Mouse (Mus musculus) embryonic stem cell, embryonic (primary cell): ENCODE data around the gene Nf2.

Experiments
- CTCF ChIA-PET, 4 experiments: fragments of 300-600 bp in 2 of 4; fragments of 350-600 bp in 2 of 4; sonication (Branson Sonifier 250); formaldehyde crosslinking; loops; one replicate each; lab custom pipeline; 2022; ENCODE audit warnings: inconsistent platforms in 2 of 4; lab: Charles Lee
- POLR2A ChIA-PET, 4 experiments: fragments of 300-600 bp in 2 of 4; fragments of 350-600 bp in 2 of 4; sonication (Branson Sonifier 250); formaldehyde crosslinking; loops; one replicate each; lab custom pipeline; 2022; ENCODE audit warnings: antibody characterized with exemption in 4 of 4, inconsistent platforms in 1 of 4; lab: Charles Lee

The Nf2 gene

GRCm38 (mm10) chr11:4789691-4790090, 59.6 kb downstream of the Nf2 start:
- ChIA-PET POLR2A (interaction anchor here in 2 of 4 experiments (0.9 to 12.2 kb wide), 4 partner anchors 9 to 18 kb away, joined by 3 to 119 read pairs (median 6); no protein-coding TSS in a partner anchor), CTCF (interaction anchor here in 2 of 4 experiments (0.6 to 1.0 kb wide), 3 partner anchors 45 to 318 kb away, joined by 3 to 5 read pairs (median 3); no protein-coding TSS in a partner anchor)

DNA sequence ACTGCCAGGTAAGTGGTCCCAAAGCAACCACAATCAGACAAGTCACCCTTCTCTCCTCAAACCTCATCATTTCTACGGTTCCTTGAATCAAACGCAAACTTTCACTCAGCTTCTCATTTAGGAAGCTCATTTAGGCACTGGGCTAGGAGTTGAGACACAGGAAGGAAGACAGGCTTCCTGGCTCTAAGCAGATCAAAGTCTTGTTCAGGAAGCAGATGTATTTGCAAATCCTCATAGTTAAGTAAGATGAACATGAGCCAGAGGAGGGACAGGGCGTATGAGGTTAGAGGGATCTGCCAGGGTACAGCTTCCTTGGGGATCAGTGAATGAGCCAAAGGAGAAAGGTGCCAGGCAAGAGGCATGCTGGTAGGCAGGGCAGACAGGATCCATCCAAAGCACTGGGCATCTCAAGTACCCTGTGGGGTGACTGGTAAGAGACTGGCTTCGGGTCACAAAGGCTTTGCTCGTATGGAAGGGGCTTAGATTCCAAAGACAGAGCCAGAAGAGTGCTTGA, 64.7 kb downstream of the Nf2 start:
- ChIA-PET POLR2A (interaction anchor here in 1 of 4 experiments (0.8 to 3.7 kb wide), 6 partner anchors 9 to 154 kb away, joined by 3 to 13 read pairs (median 4); no protein-coding TSS in a partner anchor), CTCF (no interaction called here)

DNA sequence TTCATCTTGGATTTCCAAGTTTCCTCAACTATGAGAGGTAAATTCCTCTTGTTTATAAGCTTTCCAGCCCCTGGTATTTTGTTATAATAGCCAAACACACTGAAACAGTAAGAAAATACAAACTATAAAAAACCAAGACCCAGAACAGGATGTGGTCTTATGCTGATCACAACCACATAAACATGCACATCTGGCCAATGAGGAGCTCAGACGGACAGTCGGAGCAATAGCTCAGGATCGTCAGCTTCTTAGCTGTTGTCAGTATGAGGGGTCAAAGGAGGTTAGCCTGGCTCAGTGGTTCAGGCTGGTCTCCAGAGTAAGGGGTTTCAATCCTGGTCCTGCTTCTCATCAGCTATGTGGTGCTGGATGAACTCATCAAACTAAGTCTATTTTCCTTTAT, 66.2 kb downstream of the Nf2 start:
- CTCF ChIA-PET: interaction anchor here in 3 of 4 experiments (0.6 to 2.8 kb wide), 5 partner anchors 10 to 102 kb away, joined by 3 to 7 read pairs (median 4); no protein-coding TSS in a partner anchor
- POLR2A ChIA-PET: interaction anchor here in 3 of 4 experiments (0.5 to 3.7 kb wide), 10 partner anchors 9 to 531 kb away, joined by 3 to 13 read pairs (median 4); no protein-coding TSS in a partner anchor

GRCm38 (mm10) chr11:4780927-4781326, 68.4 kb downstream of the Nf2 start:
- ChIA-PET CTCF (no interaction called here), POLR2A (interaction anchor here in 2 of 4 experiments (0.9 to 1.8 kb wide), 5 partner anchors 15 to 266 kb away, joined by 3 to 5 read pairs (median 3); no protein-coding TSS in a partner anchor)

DNA sequence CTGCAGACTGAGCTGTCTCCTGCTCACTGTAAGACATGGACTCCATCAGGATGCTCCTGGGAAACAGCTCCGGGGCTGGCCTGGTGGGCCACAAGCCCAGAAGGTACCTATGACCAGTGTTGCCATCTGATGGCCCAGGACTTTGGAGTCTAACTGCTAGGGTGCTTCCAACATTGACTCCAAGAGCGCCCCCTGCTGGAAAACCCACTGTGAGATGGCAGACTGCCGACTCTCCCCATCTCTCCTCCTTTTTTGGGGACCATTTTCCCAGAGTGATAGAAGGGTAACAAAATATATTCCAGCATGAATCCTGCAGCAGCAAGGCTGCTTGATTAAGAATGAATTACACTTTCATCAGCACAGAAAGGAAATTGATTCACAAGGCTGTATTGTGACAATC, 76.4 kb downstream of the Nf2 start:
- ChIA-PET CTCF (interaction anchor here (0.6 to 2.3 kb wide), 16 partner anchors 10 to 513 kb away, joined by 3 to 11 read pairs (median 4); no protein-coding TSS in a partner anchor), POLR2A (interaction anchor here in 2 of 4 experiments (0.5 to 1.7 kb wide), 6 partner anchors 9 to 663 kb away, joined by 3 to 5 read pairs (median 3); no protein-coding TSS in a partner anchor)

DNA sequence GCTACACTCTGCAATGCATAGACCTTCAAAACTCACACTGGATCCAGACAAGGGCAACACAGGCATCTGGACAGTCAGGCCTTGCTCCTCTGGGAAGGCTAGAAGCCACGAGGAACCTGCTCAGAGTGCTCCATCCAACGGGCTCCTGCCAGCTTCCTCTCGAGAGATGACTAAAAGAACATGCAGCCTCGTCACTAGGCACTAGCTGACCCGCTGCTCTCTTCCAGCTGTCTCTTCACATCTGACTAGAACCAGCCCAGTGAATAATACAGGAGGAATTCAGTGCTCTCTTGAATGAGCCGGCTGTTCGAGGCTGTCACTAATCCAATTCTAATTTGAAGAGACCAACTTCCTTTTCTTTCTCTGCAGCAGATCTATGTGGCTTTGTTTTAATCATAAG, 77.6 kb downstream of the Nf2 start:
- ChIA-PET POLR2A (interaction anchor here in 1 of 4 experiments (0.6 kb wide), 2 partner anchors 15 to 69 kb away, joined by 4 read pairs; no protein-coding TSS in a partner anchor), CTCF (interaction anchor here in 2 of 4 experiments (0.5 to 2.3 kb wide), 3 partner anchors 11 to 61 kb away, joined by 7 to 11 read pairs (median 8); no protein-coding TSS in a partner anchor)

GRCm38 (mm10) chr11:4769881-4770280, 79.5 kb downstream of the Nf2 start:
- ChIA-PET POLR2A (interaction anchor here in 2 of 4 experiments (0.6 to 2.3 kb wide), 6 partner anchors 8 to 494 kb away, joined by 3 to 7 read pairs (median 4); no protein-coding TSS in a partner anchor), CTCF (interaction anchor here in 2 of 4 experiments (0.5 to 1.0 kb wide), 4 partner anchors 9 to 52 kb away, joined by 3 to 4 read pairs (median 4); no protein-coding TSS in a partner anchor)

- CTCF ChIA-PET: no interaction called here
- POLR2A ChIA-PET: interaction anchor here in 2 of 4 experiments (0.6 to 2.3 kb wide), 4 partner anchors 9 to 494 kb away, joined by 3 to 7 read pairs (median 4); no protein-coding TSS in a partner anchor
These were observed 80.0 kb downstream of the Nf2 start for GRCm38 (mm10) chr11:4769293-4769692.

- CTCF ChIA-PET: no interaction called here
- POLR2A ChIA-PET: interaction anchor here in 1 of 4 experiments (2.3 kb wide), 1 partner anchor 8 kb away, joined by 7 read pairs; no protein-coding TSS in a partner anchor
These were observed 80.9 kb downstream of the Nf2 start for GRCm38 (mm10) chr11:4768399-4768798.

DNA sequence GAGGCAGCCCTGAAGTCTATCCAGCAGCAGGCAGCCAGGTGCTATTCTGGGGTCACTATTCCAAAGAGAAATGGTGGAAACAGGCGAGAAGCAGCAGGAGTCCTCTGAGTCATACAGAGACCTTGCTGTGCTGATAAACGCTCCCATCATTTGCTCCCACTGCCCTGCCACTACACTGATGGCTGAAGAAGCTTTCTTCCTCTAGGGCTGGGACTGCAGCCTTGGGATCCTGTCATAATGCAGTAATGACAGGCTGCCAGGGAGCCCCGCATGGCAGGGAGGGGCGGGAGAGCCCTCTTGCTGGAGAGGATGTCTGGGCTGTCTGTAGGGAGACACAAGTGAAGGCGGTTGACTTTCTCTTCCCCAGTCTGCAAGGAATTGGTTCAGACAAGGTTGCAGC, 84.9 kb downstream of the Nf2 start:
- ChIA-PET CTCF (interaction anchor here in 1 of 4 experiments (1.3 kb wide), 1 partner anchor 118 kb away, joined by 3 read pairs; no protein-coding TSS in a partner anchor), POLR2A (interaction anchor here in 1 of 4 experiments (1.6 kb wide), 1 partner anchor 35 kb away, joined by 5 read pairs; no protein-coding TSS in a partner anchor)

- ChIA-PET CTCF (interaction anchor here in 3 of 4 experiments (0.5 to 1.1 kb wide), 6 partner anchors 11 to 704 kb away, joined by 3 to 8 read pairs (median 4); no protein-coding TSS in a partner anchor), POLR2A (interaction anchor here in 1 of 4 experiments (0.6 kb wide), 2 partner anchors 60 to 1309 kb away, joined by 3 read pairs; no protein-coding TSS in a partner anchor)
These were observed 85.7 kb downstream of the Nf2 start for GRCm38 (mm10) chr11:4763631-4764030.

GRCm38 (mm10) chr11:4762511-4762910, 86.8 kb downstream of the Nf2 start:
- CTCF ChIA-PET: interaction anchor here in 2 of 4 experiments (0.6 to 2.1 kb wide), 2 partner anchors 14 to 36 kb away, joined by 3 to 6 read pairs; no protein-coding TSS in a partner anchor
- POLR2A ChIA-PET: interaction anchor here in 2 of 4 experiments (1.0 to 2.9 kb wide), 12 partner anchors 8 to 76 kb away, joined by 3 to 11 read pairs (median 4); partner anchors contain the start of gene Cabp7 (in 1 of the 2)

DNA sequence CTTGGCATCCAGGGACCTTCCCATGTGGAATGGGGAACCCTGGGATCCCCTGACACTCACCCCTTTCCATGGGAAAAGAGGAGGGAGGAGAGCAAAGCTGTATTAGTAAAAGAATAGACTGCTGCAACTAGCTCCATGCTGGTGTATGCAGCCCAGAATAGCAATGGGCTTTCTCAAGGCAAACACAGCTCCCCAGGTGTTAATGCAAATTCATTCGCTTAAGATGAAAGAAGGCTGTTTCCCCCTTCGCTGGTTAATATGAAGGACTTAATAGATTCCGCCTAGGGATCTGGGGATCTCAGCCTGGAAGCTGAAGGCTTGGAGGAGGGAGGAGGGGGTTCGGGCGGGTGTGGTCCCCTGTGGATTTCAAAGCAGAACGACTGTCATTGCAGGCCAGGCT, 87.3 kb downstream of the Nf2 start:
- POLR2A ChIA-PET: interaction anchor here in 3 of 4 experiments (0.7 to 2.9 kb wide), 15 partner anchors 8 to 798 kb away, joined by 3 to 11 read pairs (median 4); partner anchors contain the start of genes Cabp7 (in 1 of the 3) and Pes1 (in 1 of the 3)
- CTCF ChIA-PET: interaction anchor here in 1 of 4 experiments (2.1 to 2.3 kb wide), 2 partner anchors 11 to 13 kb away, joined by 6 to 11 read pairs; no protein-coding TSS in a partner anchor

- ChIA-PET POLR2A (interaction anchor here in 2 of 4 experiments (0.7 to 2.9 kb wide), 13 partner anchors 9 to 797 kb away, joined by 3 to 11 read pairs (median 4); partner anchors contain the start of genes Cabp7 (in 1 of the 2) and Pes1 (in 1 of the 2)), CTCF (interaction anchor here (0.7 to 2.3 kb wide), 8 partner anchors 10 to 115 kb away, joined by 3 to 11 read pairs (median 4); no protein-coding TSS in a partner anchor)
These were observed 88.9 kb downstream of the Nf2 start for GRCm38 (mm10) chr11:4760438-4760837.

DNA sequence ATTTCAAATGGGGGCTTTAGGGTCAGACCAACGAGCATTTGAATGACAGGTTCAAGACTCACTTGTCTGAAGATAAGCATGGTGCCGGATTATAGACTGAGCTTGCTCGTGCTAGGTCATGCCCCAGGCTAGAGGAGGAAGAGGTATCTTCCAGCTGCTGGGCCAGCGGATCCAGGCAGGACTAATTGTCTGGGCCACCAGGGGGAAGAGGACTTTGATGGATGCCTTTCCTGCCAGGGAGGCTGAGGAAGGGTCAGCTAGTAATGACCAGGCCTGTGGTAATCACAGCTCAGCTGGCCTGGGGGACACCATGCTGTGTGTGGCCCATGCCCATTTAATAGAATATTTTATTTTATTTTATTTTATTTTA, 91.6 kb downstream of the Nf2 start:
- CTCF ChIA-PET: interaction anchor here in 3 of 4 experiments (0.7 to 1.1 kb wide), 4 partner anchors 16 to 216 kb away, joined by 3 read pairs; no protein-coding TSS in a partner anchor

DNA sequence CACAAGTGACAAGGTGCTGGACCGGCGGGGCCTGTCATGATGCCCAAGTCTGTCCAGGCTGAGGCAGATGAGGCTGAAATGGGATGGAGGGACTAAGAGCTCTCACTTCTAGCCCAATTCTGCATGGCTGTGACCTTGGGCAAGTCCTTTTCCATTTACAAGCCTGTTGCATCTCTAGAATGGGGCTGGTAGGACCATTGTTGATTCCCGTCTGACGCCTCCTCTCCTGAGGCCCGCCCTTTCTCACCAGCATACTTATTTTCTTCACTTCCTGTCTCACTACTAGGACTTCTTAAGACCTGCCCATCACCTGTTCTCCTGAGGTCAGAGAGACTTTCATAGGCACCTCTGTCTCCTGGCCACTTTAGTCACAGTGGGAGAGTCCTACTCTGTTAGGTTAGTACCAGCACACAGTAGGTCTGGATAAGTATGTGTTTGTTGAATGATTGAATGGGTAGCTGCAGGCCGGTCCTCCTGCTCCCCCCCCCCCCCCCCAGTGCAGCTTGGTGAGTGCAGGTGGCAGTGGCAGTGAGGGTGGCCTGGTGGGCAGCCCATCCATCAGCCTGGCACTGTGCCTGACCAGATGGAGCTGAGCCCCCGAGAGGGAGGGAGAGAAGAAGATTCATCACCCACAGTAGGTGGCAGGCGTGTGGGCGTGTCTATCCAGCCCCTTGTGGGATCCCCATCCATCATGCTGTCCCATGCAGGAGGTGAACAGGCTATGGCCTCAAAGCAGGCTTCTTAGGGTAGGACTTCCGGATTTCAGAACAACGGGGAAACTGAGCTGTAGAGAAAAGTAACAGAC, 92.2 kb downstream of the Nf2 start:
- ChIA-PET CTCF (interaction anchor here in 3 of 4 experiments (0.6 to 1.0 kb wide), 5 partner anchors 16 to 717 kb away, joined by 3 to 5 read pairs (median 3); no protein-coding TSS in a partner anchor), POLR2A (interaction anchor here in 3 of 4 experiments (0.6 to 1.4 kb wide), 7 partner anchors 9 to 1468 kb away, joined by 3 to 7 read pairs (median 3); partner anchors contain the start of gene Nf2 (in 1 of the 3))

More for the DNA sequence above, 91.6 kb downstream of the Nf2 start:
- POLR2A ChIA-PET: interaction anchor here in 1 of 4 experiments (0.7 to 1.4 kb wide), 5 partner anchors 8 to 143 kb away, joined by 3 to 7 read pairs (median 3); partner anchors contain the start of gene Nf2

- CTCF ChIA-PET: no interaction called here
These were observed 92.9 kb downstream of the Nf2 start for GRCm38 (mm10) chr11:4756460-4756859.

More at GRCm38 (mm10) chr11:4756460-4756859, 92.9 kb downstream of the Nf2 start:
- POLR2A ChIA-PET: interaction anchor here in 3 of 4 experiments (0.6 to 1.4 kb wide), 3 partner anchors 16 to 1467 kb away, joined by 3 read pairs; no protein-coding TSS in a partner anchor
